Mouse (Mus musculus): ENCODE measurements around the gene Pla2g6.

DNA sequence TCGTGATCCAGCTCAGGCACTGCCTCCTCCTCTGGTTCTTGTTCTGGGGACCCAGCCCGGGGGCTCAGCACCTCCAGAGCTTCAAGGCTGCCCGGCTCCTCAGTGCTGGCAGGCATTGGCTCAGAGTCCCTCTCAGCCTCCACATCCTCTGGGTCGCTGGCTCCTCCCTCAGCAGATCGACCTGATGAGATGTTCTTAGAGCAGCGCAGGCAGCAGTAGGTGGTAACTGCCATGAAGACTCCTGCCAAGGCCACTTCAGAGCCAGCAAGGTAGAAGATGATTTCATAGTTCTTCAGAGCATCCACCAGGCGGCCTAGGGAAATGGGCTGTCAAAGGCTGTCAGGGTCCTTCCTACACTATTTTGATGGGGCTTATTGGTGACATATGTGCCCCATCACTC lies 77.0 kb downstream of the Pla2g6 start:
- TF ChIP-seq GATA1 (IDR thresholded peaks at IDR 0.05; ENCODE audit: borderline replicate concordance, low read length): no peak
- TF ChIP-seq FLI1 (IDR thresholded peaks at IDR 0.05; ENCODE audit: low read length): no peak

All from megakaryocyte, embryonic 14.5 days (primary cell).